Comparison of ENCODE assay signal across 8 mouse cellular contexts in the genomic region with DNA sequence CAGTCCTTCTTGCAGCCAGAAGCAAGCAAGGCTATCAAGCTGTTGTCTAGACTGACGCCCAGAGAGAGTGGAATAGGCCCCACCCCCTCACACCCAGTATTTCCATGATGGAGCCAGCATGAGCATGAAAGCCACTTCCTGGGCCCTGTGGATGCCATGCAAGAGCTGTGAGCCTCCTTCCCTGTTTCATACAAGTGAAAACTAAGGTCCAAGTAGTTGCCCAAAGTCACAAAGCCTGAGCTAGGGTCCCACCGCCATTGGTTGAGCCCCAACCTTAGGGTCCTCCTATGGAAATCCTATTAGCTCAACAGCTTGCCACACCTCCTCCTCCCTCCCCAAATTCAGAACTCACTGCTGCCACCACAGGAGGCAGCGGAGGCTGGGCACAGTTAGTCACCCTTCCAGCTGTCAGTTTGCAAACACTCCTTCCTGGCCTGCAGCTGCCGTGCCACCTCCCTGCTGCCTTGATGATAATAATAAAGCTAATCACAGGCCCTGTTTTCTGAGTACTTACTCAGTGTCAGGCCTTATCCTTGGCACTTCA. TPM values are rescaled to one million over a fixed set of nuclear protein-coding genes. Genes with fewer than 3 reads are reported as not detected.
DNase-seq lines count a peak whose midpoint lies in the region; ATAC-seq and TF ChIP-seq lines count a peak whose summit lies in the region.
"Had no signal": no experiment of that assay in that cellular context is flagged by ENCODE, and none has a peak within 500 bp of the region (broad histone marks: within the 10 kb centered on the region; RNA-seq: fewer than 3 reads in every experiment).

No protein-coding gene starts in this region.

- H3K4me2 ChIP-seq in liver, embryonic 13.5 days: no peak overlapping the region
- H3K4me2 ChIP-seq in CH12.LX (ENCODE audit: insufficient read depth, low read depth, poor library complexity, severe bottlenecking): no peak overlapping the region

- dilution Hi-C loops in CH12.LX (cut with MboI; ENCODE audit: extremely low pct_ligation_motif_present, extremely low pct_unique_long_range_greater_than_20kb, low sequenced_read_pairs): no loop called here

- no peaks in the 10 kb centered on the region for H3K9me3 ChIP-seq in liver, embryonic 13.5 days (replicated peaks)
- no peaks in the 10 kb centered on the region for H3K9me3 ChIP-seq in CH12.LX (replicated peaks; ENCODE audit: low read length)

- no peaks in the 10 kb centered on the region for H3K27me3 ChIP-seq in liver, embryonic 13.5 days
- no peaks in the 10 kb centered on the region for H3K27me3 ChIP-seq in CH12.LX (replicated peaks)

- peak; percentile 6; the same call in 1 of the 2 replicates for ATAC-seq in liver, embryonic 13.5 days (ENCODE audit: low read depth)

- no peak overlapping the region for H3K4me3 ChIP-seq in liver, embryonic 13.5 days (replicated peaks)
- H3K4me3 ChIP-seq in CH12.LX (replicated peaks in 1 of 3; ENCODE audit: low read depth in 2 of 3, low read length in 2 of 3, poor library complexity in 1 of 3): no peak overlapping the region
- H3K4me3 ChIP-seq in olfactory bulb, adult 2 months (ENCODE audit: insufficient read depth, low read depth, low read length): no peak overlapping the region
- H3K4me3 ChIP-seq in gastrocnemius, adult 2 months: no peak overlapping the region

- peaks cover 40% of the 10 kb centered on the region for H3K36me3 ChIP-seq in liver, embryonic 13.5 days
- peaks cover 39 to 79% of the 10 kb centered on the region in 2 experiments for H3K36me3 ChIP-seq in CH12.LX (replicated peaks in 1 of 2; ENCODE audit: control insufficient read depth in 1 of 2, insufficient read depth in 1 of 2, low read length in 1 of 2)

- TF ChIP-seq RAD21 in CH12.LX (IDR thresholded peaks at IDR 0.05; ENCODE audit: low read depth, low read length): peak; percentile 4

- H3K79me2 ChIP-seq in CH12.LX (replicated peaks; ENCODE audit: control insufficient read depth, extremely low read depth, insufficient read depth, poor library complexity, severe bottlenecking): peaks cover 58% of the 10 kb centered on the region

- 38% methylated on average over 4 of the region's 4 CpGs for WGBS in liver, embryonic 13.5 days (ENCODE audit: insufficient replicate concordance)
- 12% methylated on average over 4 of the region's 4 CpGs for WGBS in olfactory bulb, adult 2 months

- peaks cover 64% of the 10 kb centered on the region for H3K4me1 ChIP-seq in liver, embryonic 13.5 days (replicated peaks)
- H3K4me1 ChIP-seq in CH12.LX (ENCODE audit: control insufficient read depth in 1 of 2, insufficient read depth in 2 of 2): peaks cover 46 to 98% of the 10 kb centered on the region in 2 experiments
- H3K4me1 ChIP-seq in olfactory bulb, adult 2 months (ENCODE audit: control insufficient read depth, insufficient read depth, low read length): peaks cover 70% of the 10 kb centered on the region

- no peak for DNase-seq in liver, embryonic 13.5 days
- no peak for DNase-seq in liver
- DNase-seq in CH12.LX (ENCODE audit: extremely low read depth): peak; percentile 65
- DNase-seq in c-Kit-positive CD71-positive TER-119-positive erythroid progenitor cells, embryonic 14.5 days (ENCODE audit: low spot score): peak; percentile 38
- DNase-seq in kidney, postnatal 36 days: no peak
- DNase-seq in gastrocnemius, adult 2 months: no peak

- in situ Hi-C loops in CH12.LX (cut with MboI; ENCODE audit: low pct_ligation_motif_present, low pct_unique_long_range_greater_than_20kb, low sequenced_read_pairs): no loop called here

- H3K9ac ChIP-seq in liver, embryonic 13.5 days: no peak overlapping the region
- no peak overlapping the region for H3K9ac ChIP-seq in CH12.LX (ENCODE audit: insufficient read depth, low read depth)

- intact Hi-C loops in gastrocnemius, adult 2 months (cut with DNase I): loop anchor here (1.0 kb wide), 1 partner anchor 10 kb away; no protein-coding TSS in a partner anchor

- TF ChIP-seq CTCF in CH12.LX (conservative IDR thresholded peaks at IDR 0.05 in 1 of 2, IDR thresholded peaks at IDR 0.05 in 1 of 2; ENCODE audit: low read depth in 2 of 2, low read length in 2 of 2): peak in 1 of 2 experiments; percentile 56; a peak in 2 of 4 replicates
- TF ChIP-seq CTCF in olfactory bulb, adult 2 months (IDR thresholded peaks at IDR 0.05; ENCODE audit: insufficient read depth, low read depth, low read length): no peak
- no peak for TF ChIP-seq CTCF in gastrocnemius, adult 2 months (IDR thresholded peaks at IDR 0.05)

- no peak for TF ChIP-seq EP300 in CH12.LX (IDR thresholded peaks at IDR 0.05; ENCODE audit: low read length)

- TF ChIP-seq POLR2A in CH12.LX (IDR thresholded peaks at IDR 0.05; ENCODE audit: low read depth, low read length): no peak
- no peak for TF ChIP-seq POLR2A in olfactory bulb, adult 2 months (IDR thresholded peaks at IDR 0.05; ENCODE audit: insufficient read depth, low read depth, low read length)

- H3K27ac ChIP-seq in liver, embryonic 13.5 days: peak overlapping the region; percentile 44; the same call in 1 of the 2 replicates
- H3K27ac ChIP-seq in CH12.LX (ENCODE audit: insufficient read depth, low read depth): no peak overlapping the region
- H3K27ac ChIP-seq in olfactory bulb, adult 2 months (ENCODE audit: insufficient read depth, low read depth, low read length): peak overlapping the region; percentile 88
- H3K27ac ChIP-seq in gastrocnemius, adult 2 months: no peak overlapping the region; the same call in 1 of the 2 replicates

TF ChIP-seq in CH12.LX, 34 proteins besides CTCF, POLR2A, EP300 and RAD21:
- TF ChIP-seq POLR2AphosphoS2 (IDR thresholded peaks at IDR 0.05; ENCODE audit: low read depth, low read length): no peak
- TF ChIP-seq ETS1 (conservative IDR thresholded peaks at IDR 0.05; ENCODE audit: low read depth, low read length): 0 out of 2 replicates have a peak, but pooled peaks have one; percentile 20
- TF ChIP-seq E2F4 (IDR thresholded peaks at IDR 0.05; ENCODE audit: insufficient replicate concordance, low read depth, low read length): no peak
- TF ChIP-seq ZMIZ1 (IDR thresholded peaks at IDR 0.05; ENCODE audit: low read depth, low read length): no peak
- TF ChIP-seq SMC3 (IDR thresholded peaks at IDR 0.05; ENCODE audit: low read depth, low read length): peak; percentile 2; the same call in 1 of the 2 replicates
- TF ChIP-seq RCOR1 (conservative IDR thresholded peaks at IDR 0.05; ENCODE audit: low read depth, low read length): no peak

RNA-seq across cellular contexts. Expression of a gene that starts 13.0 kb away (rescaled TPM):
- 0.06 TPM in 1 of 2 replicates, not detected in the other for polyA plus RNA-seq in liver, embryonic 13.5 days (2015; fragmentation: Nextera tagmentation; extraction: Ambion mirVana)
- total RNA-seq in CH12.LX (2012; rRNA removed): 0.08 TPM in 1 of 2 replicates, not detected in the other
- total RNA-seq in CH12.LX (2014; rRNA removed): not detected in 2 replicates
- polyA plus RNA-seq in CH12.LX (2012; ENCODE audit: insufficient read length, low read depth): 0.19 and 0.29 TPM in 2 replicates
- polyA plus RNA-seq in olfactory bulb, adult 2 months (2012; ENCODE audit: insufficient read depth, insufficient read length, low replicate concordance, missing spikeins): not detected in 2 replicates
- total RNA-seq in gastrocnemius, adult 2 months (2021): not detected
- polyA plus RNA-seq: limb, embryonic 11.5 days had no signal

RNA-seq across cellular contexts. Expression of a gene that starts 19.9 kb away (rescaled TPM):
- 20.7 and 21.7 TPM in 2 replicates for polyA plus RNA-seq in liver, embryonic 13.5 days (2015; fragmentation: Nextera tagmentation; extraction: Ambion mirVana)
- total RNA-seq in CH12.LX (2012; rRNA removed) (111 and 122 TPM in 2 replicates), CH12.LX (2014; rRNA removed) (111 and 125 TPM in 2 replicates)
- 139 and 153 TPM in 2 replicates for polyA plus RNA-seq in CH12.LX (2012; ENCODE audit: insufficient read length, low read depth)
- not detected in 2 replicates for polyA plus RNA-seq in olfactory bulb, adult 2 months (2012; ENCODE audit: insufficient read depth, insufficient read length, low replicate concordance, missing spikeins)
- 10 to 100 TPM in 1 of 2 experiments, 1 to 10 TPM in 1; 7.1 to 14.0 TPM for total RNA-seq in gastrocnemius, adult 2 months (2021)

RNA-seq across cellular contexts. Expression of a gene that starts 27.5 kb away (rescaled TPM):
- not detected in 2 replicates for polyA plus RNA-seq in liver, embryonic 13.5 days (2015; fragmentation: Nextera tagmentation; extraction: Ambion mirVana)
- total RNA-seq in CH12.LX (2012; rRNA removed): not detected in 2 replicates
- total RNA-seq in CH12.LX (2014; rRNA removed): not detected in 2 replicates
- polyA plus RNA-seq in CH12.LX (2012; ENCODE audit: insufficient read length, low read depth): 0.09 TPM in 1 of 2 replicates, not detected in the other
- not detected in 2 replicates for polyA plus RNA-seq in olfactory bulb, adult 2 months (2012; ENCODE audit: insufficient read depth, insufficient read length, low replicate concordance, missing spikeins)
- not detected for total RNA-seq in gastrocnemius, adult 2 months (2021)
- polyA plus RNA-seq: limb, embryonic 11.5 days had no signal

RNA-seq across cellular contexts. Expression of a gene that starts 44.3 kb away (rescaled TPM):
- polyA plus RNA-seq in liver, embryonic 13.5 days (2015; fragmentation: Nextera tagmentation; extraction: Ambion mirVana): 3.6 and 3.7 TPM in 2 replicates
- 10.5 and 11.4 TPM in 2 replicates for total RNA-seq in CH12.LX (2012; rRNA removed)
- total RNA-seq in CH12.LX (2014; rRNA removed): 1.8 and 2.6 TPM in 2 replicates
- 10.0 and 11.8 TPM in 2 replicates for polyA plus RNA-seq in CH12.LX (2012; ENCODE audit: insufficient read length, low read depth)
- not detected in 2 replicates for polyA plus RNA-seq in olfactory bulb, adult 2 months (2012; ENCODE audit: insufficient read depth, insufficient read length, low replicate concordance, missing spikeins)
- total RNA-seq in gastrocnemius, adult 2 months (2021): 1 to 10 TPM; 4.4 to 6.6 TPM

RNA-seq across cellular contexts. Expression of a gene that starts 50.0 kb away (rescaled TPM):
- 0.10 TPM in 1 of 2 replicates, not detected in the other for polyA plus RNA-seq in liver, embryonic 13.5 days (2015; fragmentation: Nextera tagmentation; extraction: Ambion mirVana)
- total RNA-seq in CH12.LX (2012; rRNA removed) (not detected in 2 replicates), CH12.LX (2014; rRNA removed) (not detected in 2 replicates)
- not detected in 2 replicates for polyA plus RNA-seq in CH12.LX (2012; ENCODE audit: insufficient read length, low read depth)
- polyA plus RNA-seq in olfactory bulb, adult 2 months (2012; ENCODE audit: insufficient read depth, insufficient read length, low replicate concordance, missing spikeins): not detected in 2 replicates
- total RNA-seq in gastrocnemius, adult 2 months (2021): not detected
- polyA plus RNA-seq: limb, embryonic 11.5 days had no signal

Comparison
In these comparisons a context has a peak if more than half of its experiments do, and no peak if none do; other contexts are left out.
1. DNase-seq: peak in CH12.LX (single experiment) and c-Kit-positive CD71-positive TER-119-positive erythroid progenitor cells, embryonic 14.5 days (single experiment); none in liver, embryonic 13.5 days (single experiment), liver (single experiment), kidney, postnatal 36 days (0 of 2) and gastrocnemius, adult 2 months (single experiment).
2. H3K27ac ChIP-seq: peak in liver, embryonic 13.5 days (single experiment) and olfactory bulb, adult 2 months (single experiment); none in CH12.LX (single experiment) and gastrocnemius, adult 2 months (single experiment).